Mouse (Mus musculus): ENCODE data around the gene Kif26b.

DNA sequence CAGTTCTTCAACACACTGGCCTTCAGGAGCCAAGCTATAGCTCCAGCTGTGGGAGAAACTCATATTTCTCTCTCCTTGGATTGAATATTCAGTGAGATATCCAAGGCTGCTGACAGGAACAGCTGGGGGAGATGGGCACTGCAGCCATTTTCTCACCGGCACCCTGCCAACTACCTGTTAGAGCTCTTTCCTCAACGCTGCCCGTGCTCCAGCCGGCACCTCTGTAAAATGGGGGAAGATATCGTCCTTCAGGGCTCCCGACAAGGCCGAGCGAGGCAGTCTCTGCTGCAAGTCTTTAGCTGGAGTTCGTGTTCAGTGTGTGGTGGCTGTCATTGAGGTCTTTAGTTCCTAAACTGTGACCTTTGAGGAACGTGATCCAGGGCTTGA lies 24.0 kb downstream of the Kif26b start:
- TF ChIP-seq POLR2A (IDR thresholded peaks at IDR 0.05; ENCODE audit: low read depth, low read length) (no peak), CTCF (IDR thresholded peaks at IDR 0.05; ENCODE audit: extremely low read depth, insufficient read depth, insufficient read length, insufficient replicate concordance) (no peak)
